Mouse (Mus musculus): ENCODE results near the gene Gfod1.

The Gfod1 gene

DNA sequence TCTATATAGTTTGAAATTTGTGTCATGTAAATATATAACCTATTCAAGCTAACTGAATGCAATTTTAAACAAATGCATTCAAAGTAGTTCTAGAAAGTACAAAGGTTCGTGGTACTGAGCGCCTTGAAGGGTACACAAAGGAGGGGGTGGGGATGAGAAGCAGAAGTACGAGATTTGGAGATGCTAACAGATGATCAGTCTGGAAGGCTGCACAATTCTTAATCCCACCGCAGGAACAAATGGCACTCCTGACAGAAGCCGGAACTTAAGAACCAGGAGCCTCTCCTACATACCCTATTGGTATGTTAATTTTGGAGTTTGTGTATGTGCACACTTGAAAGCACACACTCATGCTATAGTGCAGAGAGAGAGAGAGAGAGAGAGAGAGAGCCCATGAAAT is 4.8 kb downstream of the Gfod1 start:
- DNase-seq (ENCODE audit: low spot score) = no peak

DNA sequence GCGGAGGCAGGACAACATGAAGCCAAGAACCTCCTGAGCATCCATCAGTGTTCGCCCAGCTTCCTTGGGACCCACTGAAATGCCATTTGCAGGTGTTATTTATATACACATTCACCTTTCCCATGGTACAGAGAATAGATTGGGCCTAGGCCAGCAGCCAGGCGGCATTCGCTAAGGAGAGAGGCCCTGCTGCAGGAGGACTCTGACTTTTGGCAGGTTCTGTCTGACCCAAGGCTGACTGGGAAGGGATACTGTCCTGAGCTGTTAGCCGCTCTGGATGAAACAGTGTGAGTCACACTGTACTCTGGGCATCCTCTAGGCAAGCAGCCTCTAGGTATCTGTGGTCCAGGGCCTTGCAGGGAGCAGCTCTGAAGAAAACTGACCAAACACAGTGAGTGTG is 6.4 kb downstream of the Gfod1 start:
- no peak for DNase-seq (ENCODE audit: low spot score)

DNA sequence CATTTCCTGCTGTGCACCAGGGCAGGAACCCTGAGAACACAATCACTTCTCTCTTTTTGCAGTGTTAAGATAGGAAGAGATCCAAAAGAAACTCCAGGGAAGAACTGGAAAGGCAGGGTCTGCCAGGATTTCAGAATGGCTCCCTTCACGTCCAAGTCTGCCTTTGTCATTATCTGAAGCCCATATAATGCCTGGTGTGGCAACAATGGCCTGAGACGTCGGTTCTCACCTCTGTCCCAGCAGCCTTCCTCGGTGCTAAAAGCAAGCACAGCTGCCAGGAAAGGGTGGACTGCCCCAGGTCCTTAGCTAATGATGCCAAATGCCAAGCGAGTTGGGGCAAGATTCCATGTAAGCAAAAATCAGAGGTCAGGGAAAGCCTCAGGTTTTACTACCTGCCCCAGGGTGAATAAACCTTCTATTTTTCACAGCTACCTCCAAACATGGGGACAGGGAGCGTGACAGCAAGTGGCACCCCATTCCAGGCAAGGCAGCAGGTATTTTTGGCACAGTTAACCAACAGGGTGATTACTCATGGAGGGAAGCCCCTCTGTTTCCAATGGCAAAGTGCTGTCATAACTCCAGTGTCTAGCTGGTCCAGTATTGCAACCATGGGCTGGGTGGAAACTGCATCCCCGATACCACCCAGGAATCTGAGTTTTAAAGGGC is 7.7 kb downstream of the Gfod1 start:
- DNase-seq (ENCODE audit: low spot score) = no peak

DNA sequence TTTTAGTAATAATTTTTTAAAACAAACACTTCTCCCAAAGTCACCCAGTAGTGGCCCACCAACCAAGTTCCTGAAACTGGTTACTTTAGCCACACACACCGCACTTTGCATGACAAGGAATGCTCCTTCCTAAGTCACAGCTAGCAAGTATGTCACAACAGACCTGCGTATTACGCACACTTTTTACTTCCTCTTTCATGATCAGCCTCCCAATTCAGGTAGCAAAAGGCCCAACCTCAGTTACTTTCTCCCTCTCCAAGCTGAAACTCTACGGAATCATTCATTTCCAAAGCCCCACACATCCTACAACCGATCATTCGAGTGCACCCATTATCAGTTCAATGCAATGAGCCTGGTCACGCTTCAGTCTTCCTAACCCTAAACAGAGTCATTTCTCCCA is 8.3 kb downstream of the Gfod1 start:
- DNase-seq (ENCODE audit: low spot score) = no peak

DNA sequence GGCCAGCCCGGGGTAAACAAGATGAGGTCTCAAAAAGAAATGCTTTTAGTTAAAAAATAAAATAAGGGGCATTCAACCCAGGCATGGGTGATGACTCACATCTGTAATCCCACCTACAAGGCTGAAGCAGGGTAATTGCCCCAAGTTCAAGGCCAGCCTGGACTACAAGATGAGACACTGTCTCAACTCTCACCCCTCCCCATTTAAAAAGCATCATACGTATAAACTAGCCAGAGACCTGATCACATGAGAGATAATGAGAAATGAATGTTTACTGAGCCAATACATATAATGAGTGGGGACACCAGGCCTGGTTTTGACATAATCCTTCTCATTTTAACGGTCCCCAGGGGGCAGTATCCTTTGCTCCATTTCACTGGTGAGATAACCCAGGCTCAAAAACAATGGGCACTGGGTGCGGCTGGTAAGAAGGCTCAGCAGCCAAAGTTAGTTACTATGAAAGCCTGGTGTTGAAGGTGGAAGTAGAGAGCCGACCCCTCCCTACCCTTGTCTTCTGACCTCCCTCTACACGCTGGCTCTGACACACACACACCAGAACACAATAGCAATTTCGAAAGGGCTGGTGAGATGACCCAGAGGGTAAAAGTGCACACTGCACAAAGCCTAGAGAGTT is 8.9 kb downstream of the Gfod1 start:
- no peak for DNase-seq (ENCODE audit: low spot score)

DNA sequence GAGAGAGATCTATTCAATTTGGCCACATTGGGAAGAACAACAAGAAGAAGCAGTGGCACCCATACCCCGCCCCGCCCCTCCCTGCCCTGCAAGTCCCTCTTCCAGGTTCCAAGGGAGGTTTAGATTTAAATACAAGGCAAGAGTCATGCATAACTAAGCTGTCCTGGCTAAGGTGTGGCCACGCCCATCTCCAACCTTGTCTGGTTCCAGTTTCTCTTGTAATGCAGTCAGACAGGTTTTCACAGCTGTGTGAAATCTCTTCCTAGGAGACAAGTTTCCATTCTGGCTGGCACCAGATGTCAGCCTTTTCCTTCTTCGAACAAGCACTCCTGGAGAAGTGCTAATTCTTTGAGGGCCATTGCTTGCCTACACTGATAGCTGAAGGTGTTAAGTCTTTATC is 11.1 kb downstream of the Gfod1 start:
- no peak for DNase-seq (ENCODE audit: low spot score)

DNA sequence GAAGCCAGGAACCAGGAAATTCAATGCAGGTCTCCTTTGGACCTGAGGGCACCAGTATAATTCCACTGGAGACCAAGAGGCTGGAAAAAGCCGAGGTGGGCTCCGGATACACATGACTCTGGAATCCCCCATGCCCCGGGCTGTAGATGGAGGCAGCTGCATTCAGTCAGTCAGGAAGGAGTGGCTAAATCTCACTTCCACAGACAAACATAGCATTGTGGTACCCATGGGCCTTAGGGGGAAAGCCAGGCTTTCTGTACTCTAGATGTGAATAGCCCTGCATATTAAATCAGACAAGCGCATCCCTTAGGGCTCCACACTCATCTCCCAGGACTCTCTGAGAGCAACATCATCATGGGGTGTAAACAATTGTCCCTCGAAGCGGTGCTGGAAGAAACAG is 14.9 kb downstream of the Gfod1 start:
- DNase-seq (ENCODE audit: low spot score) = no peak

DNA sequence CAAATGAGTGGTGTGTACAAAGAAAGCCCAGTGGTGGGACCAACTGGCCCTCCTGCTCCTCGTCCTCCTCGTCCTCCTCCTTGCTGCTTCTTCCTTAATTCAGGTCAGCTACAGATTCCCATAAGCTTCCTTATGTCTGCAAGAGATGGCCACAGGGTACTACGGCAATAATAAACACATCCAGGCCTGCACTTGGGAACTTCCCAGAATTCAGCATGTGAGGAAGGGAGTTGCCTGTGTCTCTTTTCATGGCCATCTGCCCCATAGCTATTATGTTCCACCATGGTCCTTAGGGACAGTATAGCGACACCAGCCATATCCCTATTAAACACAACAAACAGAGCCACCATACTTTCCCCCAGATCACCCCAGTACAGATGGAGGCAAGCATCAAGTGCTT is 15.5 kb downstream of the Gfod1 start:
- no peak for DNase-seq (ENCODE audit: low spot score)

DNA sequence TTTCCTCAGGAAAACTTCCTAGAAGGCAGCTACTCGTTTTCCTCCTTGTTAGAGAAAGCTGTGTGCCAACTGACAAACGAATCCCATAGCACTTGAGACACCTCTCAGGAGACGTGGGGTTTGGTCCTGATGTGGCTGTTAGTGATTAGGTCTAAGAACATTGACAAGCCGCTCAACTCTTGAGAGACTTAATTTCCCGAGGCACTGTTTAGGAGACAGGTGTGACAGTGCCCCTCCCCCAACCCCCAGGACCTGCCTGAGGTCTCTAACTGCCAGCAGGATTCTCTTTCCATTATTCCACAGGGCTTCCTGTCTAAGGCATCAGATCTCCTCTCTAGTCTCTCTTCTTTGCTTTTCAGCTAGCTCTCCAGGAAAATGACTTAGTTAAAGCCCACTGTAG is 15.9 kb downstream of the Gfod1 start:
- DNase-seq (ENCODE audit: low spot score) = no peak

DNA sequence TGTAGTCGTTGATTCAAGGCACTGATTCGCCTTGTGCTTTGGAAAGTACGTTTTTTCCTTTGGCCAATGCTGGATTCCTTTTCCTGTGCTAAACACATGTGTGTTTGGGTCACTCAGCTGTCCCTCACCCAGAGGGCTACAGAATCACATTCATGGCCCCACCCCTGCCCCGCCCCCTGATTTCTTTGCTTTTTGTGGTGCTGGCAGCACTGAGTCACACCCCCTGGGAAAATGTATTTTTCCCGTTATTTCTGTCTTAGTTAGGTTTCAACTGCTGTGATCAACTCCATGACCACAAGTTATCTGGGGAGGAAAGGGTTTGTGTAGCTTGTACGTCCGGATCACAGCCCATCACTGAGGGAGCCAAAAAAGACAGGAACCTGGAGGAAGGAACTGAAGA is 17.1 kb downstream of the Gfod1 start:
- DNase-seq (ENCODE audit: low spot score) = no peak

DNA sequence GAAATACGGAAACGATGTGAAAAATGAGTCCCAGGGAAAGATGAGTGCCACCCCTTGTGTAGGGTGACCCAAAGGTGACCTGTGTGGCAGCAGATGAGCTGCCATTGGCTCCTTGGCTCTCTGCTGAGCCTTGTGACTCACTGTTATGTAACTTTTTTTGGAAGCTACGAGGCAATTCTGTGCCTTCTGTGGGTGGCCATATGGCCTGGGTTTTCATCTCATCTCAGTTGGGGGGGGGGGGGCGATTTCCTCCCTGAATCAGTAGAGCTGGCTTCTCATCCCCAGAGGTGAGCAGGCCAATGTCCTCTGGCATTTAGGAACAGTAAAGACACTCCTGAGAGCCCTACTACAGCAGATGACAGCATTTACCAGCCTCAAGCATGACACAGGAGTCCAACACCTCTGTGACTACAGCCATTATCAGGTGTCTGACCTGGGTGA is 19.2 kb downstream of the Gfod1 start:
- DNase-seq (ENCODE audit: low spot score) = no peak

DNA sequence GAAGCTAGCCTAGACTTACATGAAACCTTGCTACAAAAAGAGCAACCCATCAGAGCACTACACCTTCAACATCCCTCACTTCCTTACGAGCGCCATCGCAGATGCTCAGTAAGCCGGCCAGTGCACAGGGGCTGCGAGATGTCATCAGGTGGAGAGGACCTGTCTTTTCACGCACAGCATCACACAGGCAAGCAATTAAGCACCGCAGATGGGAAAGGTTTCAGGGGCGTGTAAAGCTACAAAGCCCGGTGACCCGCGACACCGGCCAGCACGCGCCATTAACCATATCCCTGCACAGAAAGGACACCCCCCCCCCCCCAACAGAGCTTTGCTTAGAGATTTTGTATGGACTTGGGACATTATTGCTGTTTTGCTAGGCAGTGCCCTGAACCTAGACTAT is 30.1 kb downstream of the Gfod1 start:
- DNase-seq (ENCODE audit: low spot score) = no peak

DNA sequence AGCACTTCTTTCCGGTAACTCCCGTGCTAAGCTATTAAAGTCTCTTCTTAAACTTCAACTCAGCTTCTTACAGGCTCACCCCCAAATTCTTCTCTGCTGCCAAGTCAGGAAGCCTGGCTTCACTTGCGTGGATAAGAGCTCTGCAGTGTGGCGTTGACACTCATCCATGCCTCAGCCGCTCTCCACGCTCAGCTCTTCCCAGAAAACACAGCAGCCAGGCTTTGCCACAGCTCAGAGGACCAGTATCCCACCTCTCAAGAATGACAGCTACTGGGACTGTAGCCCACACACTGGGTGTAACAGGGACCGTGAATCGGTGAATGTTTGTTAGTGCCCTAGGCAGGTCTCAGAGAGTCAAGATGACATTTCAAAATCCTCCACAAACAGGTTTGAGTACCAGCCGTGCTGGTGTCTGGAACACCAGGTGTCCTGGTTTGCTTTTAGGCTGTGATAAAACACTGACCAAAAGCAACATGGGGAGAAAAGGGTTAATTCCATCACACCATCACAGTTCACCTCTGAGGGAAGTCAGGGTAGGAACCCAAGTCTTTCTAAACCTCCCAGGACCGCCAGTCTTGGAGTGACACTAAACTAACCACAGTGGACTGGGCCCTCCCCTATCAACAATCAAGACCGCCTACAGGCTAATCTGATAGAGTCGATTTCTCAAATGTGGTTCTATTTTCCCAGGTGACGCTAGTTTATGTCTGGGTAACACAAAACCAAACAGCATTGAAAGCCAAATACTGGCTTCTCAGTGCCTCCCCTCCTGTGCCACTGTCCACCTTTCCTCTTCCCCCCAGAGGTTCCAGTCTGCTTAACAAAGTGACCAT is 31.5 kb downstream of the Gfod1 start:
- no peak for DNase-seq (ENCODE audit: low spot score)

DNA sequence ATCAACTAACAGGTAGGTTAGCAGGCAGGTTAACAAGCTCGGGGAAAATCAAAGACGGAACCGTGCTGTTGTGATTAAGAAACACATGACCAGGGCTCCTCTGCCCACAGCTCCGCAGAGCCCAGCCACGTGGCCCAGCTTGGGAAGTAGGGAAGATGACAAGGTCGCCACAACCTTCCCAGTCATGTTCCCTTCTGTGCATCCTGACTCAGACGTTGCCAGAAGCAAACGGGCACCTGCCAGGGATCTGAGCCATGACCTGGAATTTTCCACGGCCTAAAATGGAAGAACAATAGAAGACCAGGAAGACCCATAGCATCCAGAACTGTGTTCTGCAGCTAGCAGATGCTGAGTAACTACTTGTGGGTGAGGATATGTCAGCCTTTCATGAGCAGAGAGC is 32.5 kb downstream of the Gfod1 start:
- no peak for DNase-seq (ENCODE audit: low spot score)

DNA sequence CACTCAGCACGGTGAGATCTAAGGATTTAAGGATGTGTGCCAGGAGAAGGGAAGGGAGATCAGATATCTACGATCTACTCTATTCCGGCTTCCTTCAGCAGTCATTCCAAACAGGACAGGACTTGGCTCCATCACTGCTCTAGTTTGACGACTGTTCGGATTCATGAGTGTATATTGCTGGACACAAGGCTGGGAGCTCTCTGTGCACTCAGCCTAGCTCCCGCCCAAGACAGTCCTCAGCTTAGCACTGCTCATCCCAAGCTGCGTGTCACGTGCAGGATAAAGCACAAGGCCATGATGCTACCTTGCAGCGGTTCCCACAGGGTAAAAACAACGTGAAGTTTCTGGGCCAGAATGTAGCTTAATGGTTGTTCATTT is 33.8 kb downstream of the Gfod1 start:
- no peak for DNase-seq (ENCODE audit: low spot score)

DNA sequence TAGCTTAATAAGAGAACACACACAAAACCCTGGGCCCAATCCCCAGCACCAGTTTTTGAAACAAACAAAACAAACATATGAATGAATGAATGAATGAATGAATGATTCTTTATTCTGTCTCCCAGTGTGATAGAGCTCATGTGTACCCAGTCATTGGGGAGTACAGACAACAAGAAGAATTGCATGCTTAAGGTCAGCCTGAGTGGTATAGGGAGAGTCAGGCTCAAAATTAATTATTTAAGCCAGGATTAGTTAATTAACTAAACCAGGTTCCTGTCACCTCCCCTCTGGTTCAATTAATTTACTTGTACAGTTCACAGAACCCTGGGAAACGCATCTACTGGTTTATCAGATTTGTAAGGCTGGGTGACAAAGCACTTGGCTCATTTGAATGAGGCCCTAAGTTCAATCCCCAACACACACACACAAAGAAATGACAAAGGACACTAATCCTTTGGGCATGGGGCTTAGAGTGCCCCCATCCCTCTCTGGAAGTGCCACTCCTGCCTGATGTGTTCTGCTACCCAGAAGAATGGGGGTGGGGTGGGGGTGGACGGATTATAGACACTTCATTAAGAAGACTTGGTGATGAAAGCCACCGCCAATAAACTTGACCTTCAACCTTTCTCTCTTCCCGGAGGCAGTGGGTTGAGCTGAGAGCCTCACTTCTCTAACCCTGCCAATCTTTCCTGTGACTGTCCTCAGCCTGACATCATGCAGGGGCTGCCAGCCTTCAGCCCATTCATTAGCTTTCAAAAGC is 34.3 kb downstream of the Gfod1 start:
- no peak for DNase-seq (ENCODE audit: low spot score)

DNA sequence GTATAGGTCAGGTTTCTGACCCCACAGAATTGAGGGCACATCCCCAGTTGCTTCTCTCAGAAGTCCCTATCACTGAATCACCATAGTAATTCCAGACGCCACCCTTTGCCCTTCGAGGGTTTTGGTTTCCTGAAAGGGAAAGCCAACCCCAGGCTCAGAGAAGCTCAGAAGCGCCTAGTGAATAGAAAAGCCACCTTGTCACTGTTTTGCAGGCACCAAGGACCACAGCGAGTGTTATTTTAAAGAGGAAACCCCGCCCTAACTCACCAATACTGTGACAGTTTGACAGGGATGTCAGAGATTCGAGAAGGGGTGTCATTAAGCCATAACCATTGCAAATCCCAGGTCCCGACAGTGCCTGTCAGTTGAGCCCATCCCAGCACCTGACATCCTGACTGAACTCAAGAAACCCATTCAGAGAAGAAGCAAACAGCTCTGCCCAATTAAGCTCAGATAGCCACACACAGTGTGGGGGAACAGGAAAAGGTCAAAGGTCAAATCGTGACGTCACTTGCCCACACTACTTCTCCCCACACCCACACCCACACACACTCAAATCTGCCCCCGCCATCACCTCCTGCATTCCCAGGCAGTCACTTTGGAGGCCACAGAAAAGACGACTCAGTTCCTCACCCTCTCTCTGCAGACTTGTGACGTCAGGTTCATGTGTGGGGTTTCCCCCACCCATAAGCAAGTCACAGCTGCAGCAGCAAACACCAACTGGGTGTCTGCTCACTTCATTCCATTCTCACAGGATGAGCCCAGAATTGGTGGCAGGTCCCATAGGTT is 35.2 kb downstream of the Gfod1 start:
- no peak for DNase-seq (ENCODE audit: low spot score)

DNA sequence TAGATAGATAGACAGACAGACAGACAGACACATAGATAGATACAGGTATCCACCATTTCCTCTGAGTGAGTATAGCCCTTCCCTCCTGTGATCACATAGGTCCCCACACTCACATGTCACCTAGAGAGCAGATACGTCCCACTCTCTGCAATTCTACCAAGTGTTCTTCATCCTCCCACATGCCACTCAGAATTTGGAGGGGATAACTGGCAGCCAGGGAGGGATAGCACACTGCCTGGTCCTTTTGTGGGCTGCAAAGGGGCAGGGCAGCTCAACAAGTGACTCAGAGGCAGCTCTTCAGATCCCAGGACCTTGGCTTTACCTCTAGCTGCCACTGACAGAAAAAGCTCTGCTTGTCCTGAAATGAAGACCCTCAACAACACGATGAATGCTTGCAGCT is 36.1 kb downstream of the Gfod1 start:
- DNase-seq (ENCODE audit: low spot score) = no peak

DNA sequence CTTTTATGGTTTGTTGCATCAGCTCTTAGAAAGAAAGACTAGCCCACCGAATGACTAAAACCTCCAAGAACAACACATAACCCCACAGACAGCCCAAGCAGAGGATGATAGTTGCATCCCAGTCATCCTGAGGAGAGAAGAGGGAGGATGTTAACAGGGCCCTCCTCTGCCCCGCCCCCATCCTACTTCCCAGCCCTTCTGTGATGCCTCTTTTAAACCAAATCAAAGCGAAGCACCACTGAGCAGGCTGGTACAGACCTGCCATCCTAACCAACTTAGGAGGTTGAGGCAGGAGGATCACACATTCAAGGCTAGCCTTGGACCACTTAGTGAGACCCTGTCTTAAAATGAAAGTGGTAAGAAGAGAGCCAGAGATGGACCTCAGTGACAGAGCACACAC is 36.8 kb downstream of the Gfod1 start:
- DNase-seq (ENCODE audit: low spot score) = no peak

DNA sequence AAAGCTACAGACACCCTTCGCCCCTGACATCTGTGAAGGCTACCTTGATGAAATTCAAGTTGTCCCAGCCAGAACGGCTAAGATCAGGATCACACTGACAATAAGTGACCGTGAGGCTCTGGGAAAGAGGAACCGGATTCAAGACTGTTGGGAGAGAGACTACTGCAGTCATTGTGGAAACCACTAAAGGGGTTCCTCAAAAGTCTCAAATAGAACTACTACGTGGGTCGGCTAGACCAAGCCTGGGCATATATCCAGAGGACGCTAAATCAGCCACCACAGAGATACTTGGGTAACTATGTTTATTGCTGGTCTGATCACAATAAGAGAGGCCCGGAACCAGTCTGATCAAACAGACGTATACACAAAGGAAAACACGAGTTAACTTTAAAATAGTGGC is 37.6 kb downstream of the Gfod1 start:
- no peak for DNase-seq (ENCODE audit: low spot score)

DNA sequence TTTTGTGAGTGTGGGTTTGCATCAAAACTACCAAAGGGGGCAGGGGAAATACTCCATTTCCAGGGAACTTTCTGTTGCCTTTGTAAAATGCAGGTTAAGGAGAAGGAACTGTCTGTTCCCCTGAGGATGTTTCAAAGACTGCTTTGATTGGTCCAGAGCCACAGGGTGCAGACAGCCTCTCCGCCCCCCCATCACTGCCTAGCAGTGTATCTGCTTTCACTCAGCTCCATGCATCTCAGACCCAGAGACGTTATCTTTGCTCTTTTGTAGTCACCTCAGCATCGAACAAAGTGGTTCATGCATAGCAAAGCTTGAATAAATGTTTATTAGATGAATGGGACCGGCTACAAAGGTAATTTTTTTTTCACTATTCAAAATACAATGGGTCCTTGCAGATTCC is 38.9 kb downstream of the Gfod1 start:
- DNase-seq (ENCODE audit: low spot score) = no peak

DNA sequence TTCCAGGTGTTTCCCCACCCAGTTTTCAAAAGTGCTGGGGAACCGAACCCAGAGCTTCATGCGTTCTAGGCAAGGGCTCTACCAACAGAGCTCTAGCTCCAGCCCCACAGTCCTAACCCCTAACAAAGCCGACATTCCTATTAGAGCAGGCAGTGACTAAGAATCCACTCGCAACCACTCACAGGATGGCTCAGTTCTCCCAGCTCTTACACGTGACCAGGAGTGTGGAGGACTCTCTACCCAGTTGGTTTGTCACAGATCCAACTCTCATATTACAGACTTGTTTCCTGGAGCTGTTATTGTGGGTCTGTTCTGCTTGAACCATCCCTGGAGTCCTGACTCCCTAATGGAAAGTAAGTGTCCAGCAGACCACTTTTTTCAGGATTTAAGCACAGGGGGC is 40.3 kb downstream of the Gfod1 start:
- DNase-seq (ENCODE audit: low spot score) = no peak

Measured in ovary, postnatal 10 days (tissue).